ENCODE assay signal across 8 mouse cellular contexts in genomic region chr7:102267113-102267579, GRCm38 (mm10). TPM values are rescaled to one million over a fixed set of nuclear protein-coding genes. Genes with fewer than 3 reads are reported as not detected.
DNase-seq lines count a peak whose midpoint lies in the region; ATAC-seq and TF ChIP-seq lines count a peak whose summit lies in the region.

No protein-coding gene starts in this region.

- H3K27ac ChIP-seq in forebrain, embryonic 15.5 days (replicated peaks): peak overlapping the region; percentile 52
- no peak overlapping the region for H3K27ac ChIP-seq in neural tube, embryonic 14.5 days (ENCODE audit: low read depth, low read length)
- H3K27ac ChIP-seq in testis, adult 2 months (ENCODE audit: control insufficient read depth, insufficient read depth, low read depth, low read length): peak overlapping the region; percentile 98

- peak; percentile 74 for TF ChIP-seq POLR2A in testis, adult 2 months (IDR thresholded peaks at IDR 0.05; ENCODE audit: control insufficient read depth, low read depth, low read length)

- H3K27me3 ChIP-seq in G1E (ENCODE audit: insufficient read depth, low read length): no peaks in the 10 kb centered on the region
- no peaks in the 10 kb centered on the region for H3K27me3 ChIP-seq in forebrain, embryonic 15.5 days
- peaks cover 9% of the 10 kb centered on the region; the same call in 1 of the 2 replicates for H3K27me3 ChIP-seq in neural tube, embryonic 14.5 days (ENCODE audit: control insufficient read depth, insufficient read depth, low read length)
- no peaks in the 10 kb centered on the region for H3K27me3 ChIP-seq in testis, adult 2 months (ENCODE audit: control insufficient read depth, insufficient read depth, low read length)

- peak overlapping the region; percentile 87 for H3K4me2 ChIP-seq in forebrain, embryonic 15.5 days (replicated peaks)
- H3K4me2 ChIP-seq in neural tube, embryonic 14.5 days (ENCODE audit: low read depth, low read length): peak overlapping the region; percentile 95

- peak overlapping the region; percentile 67 for H3K9ac ChIP-seq in forebrain, embryonic 15.5 days (replicated peaks)
- peak overlapping the region; percentile 66 for H3K9ac ChIP-seq in neural tube, embryonic 14.5 days (replicated peaks; ENCODE audit: low read depth, low read length)

- peak overlapping the region; percentile 91 for H3K4me3 ChIP-seq in G1E (ENCODE audit: low read depth, low read length)
- peak overlapping the region; percentile 79 for H3K4me3 ChIP-seq in forebrain, embryonic 15.5 days
- H3K4me3 ChIP-seq in neural tube, embryonic 14.5 days (ENCODE audit: low read depth, low read length): peak overlapping the region; percentile 81
- peak overlapping the region; percentile 98 for H3K4me3 ChIP-seq in testis, adult 2 months (ENCODE audit: control insufficient read depth, low read depth, low read length)

- intact Hi-C loops in heart, postnatal 25 days (cut with DNase I): loop anchor here (2.0 to 5.0 kb wide), 2 partner anchors 70 to 102 kb away; no protein-coding TSS in a partner anchor

- peak; percentile 93 for DNase-seq in G1E (ENCODE audit: low spot score)
- DNase-seq in cerebellum, adult 11-12 months: peak; percentile 93
- peak; percentile 87 for DNase-seq in heart, postnatal 25 days (ENCODE audit: low spot score)
- peak; percentile 91 to 96 for DNase-seq in layer of hippocampus, adult 18-20 months (ENCODE audit: low spot score in 2 of 2)
- peak; percentile 94 to 96 for DNase-seq in lung, adult 18-20 months

- ATAC-seq in G1E (ENCODE audit: extremely low read depth, insufficient number of reproducible peaks, low FRiP score, poor library complexity, severe bottlenecking): peak; percentile 80
- peak; percentile 92 for ATAC-seq in forebrain, embryonic 15.5 days (replicated peaks)
- peak; percentile 93 for ATAC-seq in neural tube, embryonic 14.5 days (ENCODE audit: low read depth)

- under 1% methylated on average over 34 of the region's 34 CpGs for WGBS in forebrain, embryonic 15.5 days
- WGBS in neural tube, embryonic 14.5 days: under 1% methylated on average over 34 of the region's 34 CpGs

- TF ChIP-seq CTCF in G1E (IDR thresholded peaks at IDR 0.05; ENCODE audit: low read depth, low read length): peak; percentile 58; the same call in 1 of the 2 replicates
- peak; percentile 83; the same call in 1 of the 2 replicates for TF ChIP-seq CTCF in testis, adult 2 months (IDR thresholded peaks at IDR 0.05; ENCODE audit: control insufficient read depth, insufficient read depth, insufficient replicate concordance, low read depth, low read length)

- no peaks in the 10 kb centered on the region for H3K9me3 ChIP-seq in G1E (replicated peaks)
- no peaks in the 10 kb centered on the region for H3K9me3 ChIP-seq in forebrain, embryonic 15.5 days
- H3K9me3 ChIP-seq in neural tube, embryonic 14.5 days (ENCODE audit: control insufficient read depth, low read length): no peaks in the 10 kb centered on the region

- H3K4me1 ChIP-seq in G1E (ENCODE audit: insufficient read depth, low read depth, low read length): peaks cover 48% of the 10 kb centered on the region
- peaks cover 11% of the 10 kb centered on the region for H3K4me1 ChIP-seq in forebrain, embryonic 15.5 days
- 0 out of 2 replicates have a peak, but pooled peaks cover 6% of the 10 kb centered on the region for H3K4me1 ChIP-seq in neural tube, embryonic 14.5 days (ENCODE audit: control insufficient read depth, insufficient read depth, low read length)
- H3K4me1 ChIP-seq in testis, adult 2 months (ENCODE audit: control insufficient read depth, insufficient read depth, low read length): peaks cover 11% of the 10 kb centered on the region

- H3K36me3 ChIP-seq in G1E (replicated peaks): peaks cover 18% of the 10 kb centered on the region
- no peaks in the 10 kb centered on the region for H3K36me3 ChIP-seq in forebrain, embryonic 15.5 days
- H3K36me3 ChIP-seq in neural tube, embryonic 14.5 days (ENCODE audit: control insufficient read depth, insufficient read depth, low read length): no peaks in the 10 kb centered on the region
- no peaks in the 10 kb centered on the region for H3K36me3 ChIP-seq in testis, adult 2 months (ENCODE audit: control insufficient read depth, insufficient read depth, low read length)

RNA-seq across cellular contexts. Expression of gene Stim1, which starts 0.5 kb away (rescaled TPM):
- 25.8 and 27.3 TPM in 2 replicates for total RNA-seq in G1E (2014; fragmentation: Nextera tagmentation)
- total RNA-seq in G1E (2017): 24.2 and 25.1 TPM in 2 replicates
- 20.2 and 35.8 TPM in 2 replicates for polyA plus RNA-seq in G1E (2012)
- polyA plus RNA-seq in forebrain, embryonic 15.5 days (2015; fragmentation: Nextera tagmentation; extraction: Ambion mirVana): 9.6 and 11.1 TPM in 2 replicates
- 10 to 100 TPM; 21.6 to 21.8 TPM for total RNA-seq in heart, postnatal 25 days (2021)
- total RNA-seq in layer of hippocampus, adult 18-20 months (2021): 10 to 100 TPM; 66.7 to 71.6 TPM
- 12.1 and 17.5 TPM in 2 replicates for polyA plus RNA-seq in neural tube, embryonic 14.5 days (2014; fragmentation: Nextera tagmentation; extraction: Ambion mirVana)
- 127 and 130 TPM in 2 replicates for polyA plus RNA-seq in testis, adult 2 months (2012; rRNA removed)

RNA-seq across cellular contexts. Expression of gene Rhog, which starts 11.3 kb away (rescaled TPM):
- 240 and 241 TPM in 2 replicates for total RNA-seq in G1E (2014; fragmentation: Nextera tagmentation)
- total RNA-seq in G1E (2017): 50.4 and 68.5 TPM in 2 replicates
- polyA plus RNA-seq in G1E (2012): 121 and 212 TPM in 2 replicates
- polyA plus RNA-seq in forebrain, embryonic 15.5 days (2015; fragmentation: Nextera tagmentation; extraction: Ambion mirVana): 16.7 and 19.6 TPM in 2 replicates
- total RNA-seq in heart, postnatal 25 days (2021): 10 to 100 TPM; 24.8 to 30.5 TPM
- 10 to 100 TPM; 27.8 to 32.9 TPM for total RNA-seq in layer of hippocampus, adult 18-20 months (2021)
- 11.4 and 19.4 TPM in 2 replicates for polyA plus RNA-seq in neural tube, embryonic 14.5 days (2014; fragmentation: Nextera tagmentation; extraction: Ambion mirVana)
- polyA plus RNA-seq in testis, adult 2 months (2012; rRNA removed): 11.2 and 13.2 TPM in 2 replicates

RNA-seq across cellular contexts. Expression of gene Pgap2, which starts 57.1 kb away (rescaled TPM):
- total RNA-seq in G1E (2014; fragmentation: Nextera tagmentation): 60.1 and 61.9 TPM in 2 replicates
- total RNA-seq in G1E (2017): 24.1 and 27.8 TPM in 2 replicates
- 18.0 and 19.1 TPM in 2 replicates for polyA plus RNA-seq in G1E (2012)
- polyA plus RNA-seq in forebrain, embryonic 15.5 days (2015; fragmentation: Nextera tagmentation; extraction: Ambion mirVana): 52.9 and 54.1 TPM in 2 replicates
- total RNA-seq in heart, postnatal 25 days (2021): 10 to 100 TPM; 58.8 to 68.0 TPM
- 10 to 100 TPM; 27.8 to 29.5 TPM for total RNA-seq in layer of hippocampus, adult 18-20 months (2021)
- polyA plus RNA-seq in neural tube, embryonic 14.5 days (2014; fragmentation: Nextera tagmentation; extraction: Ambion mirVana): 57.4 and 59.2 TPM in 2 replicates
- polyA plus RNA-seq in testis, adult 2 months (2012; rRNA removed): 304 and 321 TPM in 2 replicates

RNA-seq across cellular contexts. Expression of gene Nup98, which starts 57.2 kb away (rescaled TPM):
- total RNA-seq in G1E (2014; fragmentation: Nextera tagmentation) (172 and 179 TPM in 2 replicates), G1E (2017) (54.4 and 60.5 TPM in 2 replicates)
- 8.4 and 11.3 TPM in 2 replicates for polyA plus RNA-seq in G1E (2012)
- polyA plus RNA-seq in forebrain, embryonic 15.5 days (2015; fragmentation: Nextera tagmentation; extraction: Ambion mirVana): 24.2 and 24.7 TPM in 2 replicates
- total RNA-seq in heart, postnatal 25 days (2021): 10 to 100 TPM; 29.0 to 32.5 TPM
- 10 to 100 TPM; 41.3 to 43.9 TPM for total RNA-seq in layer of hippocampus, adult 18-20 months (2021)
- polyA plus RNA-seq in neural tube, embryonic 14.5 days (2014; fragmentation: Nextera tagmentation; extraction: Ambion mirVana): 26.8 and 29.0 TPM in 2 replicates
- 126 and 133 TPM in 2 replicates for polyA plus RNA-seq in testis, adult 2 months (2012; rRNA removed)
